Mouse (Mus musculus): ENCODE results near the gene Leap2.

Gene Leap2

GRCm38 (mm10) chr11:53423036-53423435 lies at the start of gene Leap2:
Gene Leap2 (minus strand): TSS chr11:53423170.
- in situ Hi-C loops (cut with MboI), result no loop called here

- in situ Hi-C loops (cut with MboI), result no loop called here
Measured at GRCm38 (mm10) chr11:53472709-53473108, 49.7 kb upstream of the Leap2 start.

- in situ Hi-C loops (cut with MboI), result no loop called here
Measured at GRCm38 (mm10) chr11:53469968-53470695, 47.2 kb upstream of the Leap2 start, which contains the start of gene Gm9837. Gene Gm9837 (minus strand): TSS chr11:53470479.

GRCm38 (mm10) chr11:53469294-53469967 lies 46.5 kb upstream of the Leap2 start:
- in situ Hi-C loops (cut with MboI), result no loop called here

- in situ Hi-C loops (cut with MboI), result no loop called here
Measured at GRCm38 (mm10) chr11:53466231-53466971, 43.4 kb upstream of the Leap2 start.

- in situ Hi-C loops (cut with MboI), result no loop called here
Measured at GRCm38 (mm10) chr11:53463551-53464424, 40.8 kb upstream of the Leap2 start.

GRCm38 (mm10) chr11:53461727-53462126 lies 38.8 kb upstream of the Leap2 start:
- in situ Hi-C loops (cut with MboI), result no loop called here

GRCm38 (mm10) chr11:53460192-53460591 lies 37.2 kb upstream of the Leap2 start:
- in situ Hi-C loops (cut with MboI), result no loop called here

GRCm38 (mm10) chr11:53458996-53459395 lies 36.0 kb upstream of the Leap2 start:
- in situ Hi-C loops (cut with MboI), result no loop called here

- in situ Hi-C loops (cut with MboI), result no loop called here
Measured at GRCm38 (mm10) chr11:53457372-53457954, 34.5 kb upstream of the Leap2 start.

- in situ Hi-C loops (cut with MboI), result no loop called here
Measured at GRCm38 (mm10) chr11:53456474-53457371, 33.8 kb upstream of the Leap2 start, which contains the start of the genes Gm10447 and Shroom1. Gene Gm10447 (minus strand): TSS chr11:53457110. Gene Shroom1 (plus strand): TSS chr11:53457205.

- in situ Hi-C loops (cut with MboI), result no loop called here
Measured at GRCm38 (mm10) chr11:53453031-53453430, 30.1 kb upstream of the Leap2 start.

GRCm38 (mm10) chr11:53452396-53452795 lies 29.4 kb upstream of the Leap2 start:
- in situ Hi-C loops (cut with MboI), result no loop called here

GRCm38 (mm10) chr11:53451361-53451760 lies 28.4 kb upstream of the Leap2 start:
- in situ Hi-C loops (cut with MboI), result no loop called here

- in situ Hi-C loops (cut with MboI), result no loop called here
Measured at GRCm38 (mm10) chr11:53450070-53450705, 27.2 kb upstream of the Leap2 start.

- in situ Hi-C loops (cut with MboI), result no loop called here
Measured at GRCm38 (mm10) chr11:53448529-53448928, 25.6 kb upstream of the Leap2 start.

GRCm38 (mm10) chr11:53447996-53448395 lies 25.0 kb upstream of the Leap2 start:
- in situ Hi-C loops (cut with MboI), result no loop called here

- in situ Hi-C loops (cut with MboI), result no loop called here
Measured at GRCm38 (mm10) chr11:53446183-53446582, 23.2 kb upstream of the Leap2 start.

- in situ Hi-C loops (cut with MboI), result no loop called here
Measured at GRCm38 (mm10) chr11:53445562-53445961, 22.6 kb upstream of the Leap2 start.

GRCm38 (mm10) chr11:53443861-53444260 lies 20.9 kb upstream of the Leap2 start:
- in situ Hi-C loops (cut with MboI), result no loop called here
